Mouse (Mus musculus) G1E-ER4 (cell line): ENCODE data around the gene Higd1b. TPM values are rescaled to one million over a fixed set of nuclear protein-coding genes. Genes with fewer than 3 reads are reported as not detected.

ENCODE experiments used
- GATA1 ChIP-seq: IDR thresholded peaks from one replicate; pipeline ENCODE4 v1.8.0; 2012; ENCODE audit warnings: low read length, inconsistent platforms
- polyA plus RNA-seq: library from polyadenylated mRNA; stranded (reverse); fragments of >175 nt; gene quantifications from 2 replicates; pipeline ENCODE4 v1.2.3, GENCODE M21; 2012

Higd1b gene
- not detected in 2 replicates for polyA plus RNA-seq

DNA sequence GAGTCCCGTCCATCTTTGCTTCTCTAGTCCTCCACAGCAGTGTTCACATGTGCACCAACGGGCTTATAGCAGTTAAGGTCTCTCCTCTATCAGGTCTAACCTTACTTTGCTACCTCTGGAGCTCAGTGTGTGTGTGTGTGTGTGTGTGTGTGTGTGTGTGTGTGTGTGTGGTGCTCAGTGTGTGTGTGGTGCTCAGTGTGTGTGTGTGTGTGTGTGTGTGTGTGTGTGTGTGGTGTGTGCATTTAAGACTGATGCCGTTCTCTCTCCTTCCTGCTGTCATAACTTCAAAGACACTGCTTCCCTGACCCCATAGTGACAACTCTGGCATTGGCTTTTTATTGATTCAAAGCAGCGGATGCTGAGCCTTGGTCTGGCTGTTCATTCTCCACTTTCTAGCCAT lies at the start of gene Higd1b:
TSS of gene Higd1b (plus strand) at position 301 of the 400 bp plus-strand sequence.
- no peak for TF ChIP-seq GATA1

DNA sequence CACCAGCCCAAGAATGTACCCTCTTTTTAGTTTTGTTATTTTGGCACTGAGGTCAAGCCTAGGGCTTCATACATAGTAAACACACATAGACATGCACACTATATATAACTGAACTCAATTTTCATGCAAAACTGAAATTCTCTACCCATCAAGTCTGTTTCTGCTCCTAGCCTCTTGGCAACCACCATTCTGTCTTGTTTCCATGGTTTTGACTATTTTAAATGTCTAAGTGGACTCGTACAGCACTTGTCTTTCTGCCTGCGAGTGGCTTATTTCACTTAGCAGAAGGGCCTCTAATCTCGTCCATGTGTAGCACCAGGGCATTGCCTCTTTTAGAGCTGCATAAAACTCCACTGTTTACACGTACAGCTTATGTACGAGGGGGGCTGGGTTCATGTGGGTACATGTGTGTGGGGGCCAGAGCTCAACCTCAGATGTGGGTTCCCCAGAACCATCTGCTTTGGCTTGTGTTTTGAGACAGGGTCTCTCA lies 47.9 kb upstream of the Higd1b start:
- no peak for TF ChIP-seq GATA1

GRCm38 (mm10) chr11:102791682-102792445 lies 43.8 kb upstream of the Higd1b start:
- no peak for TF ChIP-seq GATA1

GRCm38 (mm10) chr11:102794157-102794556 lies 41.5 kb upstream of the Higd1b start:
- TF ChIP-seq GATA1, result no peak

- TF ChIP-seq GATA1, result no peak
Observed at GRCm38 (mm10) chr11:102803453-102803852, 32.2 kb upstream of the Higd1b start.

DNA sequence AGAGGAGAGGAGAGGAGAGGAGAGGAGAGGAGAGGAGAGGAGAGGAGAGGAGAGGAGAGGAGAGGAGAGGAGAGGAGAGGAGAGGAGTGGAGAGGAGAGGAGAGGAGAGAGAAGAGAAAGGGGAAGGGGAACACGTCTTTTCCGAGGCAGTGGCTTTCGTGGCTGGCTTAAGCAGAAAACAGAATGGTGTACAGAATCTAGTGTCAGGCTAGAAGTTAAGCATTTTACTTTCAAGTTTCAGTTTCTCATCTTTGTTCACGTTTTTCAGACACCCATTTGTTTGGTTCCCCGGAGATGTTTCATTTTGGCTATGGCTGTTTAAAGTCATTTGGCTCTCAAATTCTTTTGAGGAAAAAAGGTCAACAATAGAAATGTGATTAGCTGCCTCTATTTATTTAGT lies 27.4 kb upstream of the Higd1b start:
- TF ChIP-seq GATA1, result no peak

DNA sequence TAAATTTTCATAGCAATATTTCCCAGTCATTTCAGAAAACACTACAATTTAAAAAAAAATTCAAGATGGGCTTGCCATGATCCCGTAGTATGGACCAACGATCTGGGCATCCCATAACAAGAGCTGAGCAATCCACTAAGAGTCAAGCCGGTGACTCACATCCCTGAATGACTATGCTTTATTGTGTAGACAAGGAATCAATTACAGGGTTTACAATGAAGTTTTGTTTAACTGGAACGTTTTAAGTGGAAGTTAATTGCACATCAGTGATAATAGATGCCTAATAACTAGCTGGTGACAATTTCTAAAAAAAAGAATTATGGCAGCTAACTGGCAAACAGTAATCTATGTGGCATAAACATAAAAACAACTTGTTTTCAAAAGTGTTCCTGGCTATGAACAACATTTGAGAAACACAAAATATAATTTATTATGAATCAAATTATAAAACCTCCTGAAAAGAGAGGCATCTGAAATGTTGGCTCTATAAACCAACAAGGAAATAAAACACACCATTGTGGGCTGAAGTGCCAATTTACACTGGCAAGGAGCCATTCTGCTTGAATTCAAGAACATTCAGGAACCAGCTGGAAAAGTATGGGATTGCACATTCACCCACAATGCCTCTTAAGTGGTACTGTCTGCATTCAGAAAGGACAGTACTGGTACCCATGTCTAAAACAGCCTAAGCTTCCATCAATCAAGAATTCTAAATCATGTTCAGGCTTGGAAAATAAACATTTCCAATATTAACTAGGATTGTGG lies 24.7 kb upstream of the Higd1b start:
- no peak for TF ChIP-seq GATA1

DNA sequence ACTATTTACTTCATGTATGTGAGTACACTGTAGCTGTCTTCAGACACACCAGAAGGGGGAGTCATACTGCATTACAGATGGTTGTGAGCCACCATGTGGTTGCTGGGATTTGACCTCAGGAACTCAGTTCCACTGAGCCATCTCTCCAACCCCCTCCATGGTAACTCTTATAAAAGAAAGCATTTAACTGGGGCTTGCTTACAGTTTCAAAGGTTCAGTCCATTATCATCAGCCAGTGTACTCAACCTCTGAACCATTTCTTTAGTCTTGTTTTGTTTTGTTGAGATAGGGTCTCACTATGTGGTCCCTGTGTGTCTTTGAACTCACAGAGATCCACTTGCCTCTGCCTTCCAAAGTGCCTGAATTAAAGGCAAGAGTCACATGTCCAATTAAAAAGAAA lies 20.8 kb upstream of the Higd1b start:
- no peak for TF ChIP-seq GATA1

DNA sequence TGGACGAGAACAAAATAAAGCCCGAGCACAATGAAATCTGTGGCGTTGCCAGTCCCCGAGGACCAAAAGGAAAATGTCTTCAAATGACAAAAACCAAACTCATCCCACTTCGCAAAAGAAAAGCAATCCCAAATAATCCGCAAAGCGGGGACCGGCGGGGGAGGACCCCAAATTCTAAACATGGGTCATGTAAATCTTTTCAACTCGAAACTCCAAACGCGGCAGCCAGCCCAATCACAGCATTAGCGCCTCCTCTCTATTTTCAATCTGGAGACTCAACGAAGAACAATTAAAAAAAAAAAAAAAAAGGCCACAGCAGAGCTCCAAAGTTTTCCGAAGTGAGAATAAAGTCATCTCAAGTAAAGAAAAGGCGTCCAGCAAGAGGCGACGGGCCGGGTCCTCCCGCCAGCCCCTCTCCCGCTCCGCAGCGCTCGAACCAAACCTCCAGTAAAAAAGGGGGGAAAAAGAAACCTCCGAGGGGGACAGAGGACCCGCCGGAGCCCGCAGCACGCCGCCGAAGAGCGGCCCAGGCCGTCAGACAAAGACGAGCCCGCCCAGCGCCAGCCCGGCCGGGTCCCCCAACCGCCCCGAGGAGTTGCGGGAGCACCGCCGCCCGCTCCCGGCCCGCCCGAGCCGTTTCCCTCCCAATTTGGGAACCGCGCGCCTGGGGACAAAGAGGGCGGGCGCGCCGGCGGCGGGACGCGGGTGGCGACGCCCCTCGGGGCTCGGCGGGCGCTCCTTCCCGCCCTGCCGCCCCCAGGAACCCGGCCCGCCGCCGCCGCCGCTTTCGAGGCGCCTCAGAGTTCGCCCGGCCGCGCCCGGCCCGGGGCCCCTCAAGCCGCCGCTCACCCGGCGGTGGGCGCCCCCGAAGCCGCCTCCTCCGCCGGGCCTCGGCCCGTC lies 17.3 kb upstream of the Higd1b start:
- no peak for TF ChIP-seq GATA1

- TF ChIP-seq GATA1, result no peak
Observed at GRCm38 (mm10) chr11:102819021-102819782, 16.4 kb upstream of the Higd1b start, which contains the start of gene Gjc1. TSS of gene Gjc1 (minus strand) at chr11:102819700.

DNA sequence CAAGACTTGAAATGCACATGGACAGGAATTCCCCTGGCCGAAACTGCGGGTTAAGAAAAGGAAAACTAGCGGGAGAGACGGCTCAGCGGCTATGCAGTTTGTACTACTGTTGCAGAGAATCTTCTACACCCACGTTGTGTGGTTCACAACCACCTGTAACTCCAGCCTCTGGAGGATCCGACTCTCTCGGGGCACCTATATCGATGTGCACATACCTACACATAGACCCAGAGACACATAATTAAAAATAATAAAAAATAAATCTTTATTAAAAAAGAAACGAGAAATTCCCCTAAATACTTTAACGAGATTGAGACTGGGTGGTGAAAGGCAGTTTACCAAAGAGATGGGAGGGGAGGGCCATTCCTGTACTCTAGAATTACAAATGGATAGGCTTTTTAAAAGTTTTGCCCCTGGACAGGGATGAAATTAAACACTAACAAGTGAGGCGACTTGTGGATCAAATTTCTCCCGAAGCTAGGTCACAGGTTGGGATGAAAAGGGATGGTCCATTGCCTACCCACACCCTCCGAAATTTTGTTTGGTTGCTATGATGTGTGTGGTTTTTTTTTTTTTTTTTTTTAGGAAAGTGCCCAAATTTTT lies 15.8 kb upstream of the Higd1b start:
- no peak for TF ChIP-seq GATA1

DNA sequence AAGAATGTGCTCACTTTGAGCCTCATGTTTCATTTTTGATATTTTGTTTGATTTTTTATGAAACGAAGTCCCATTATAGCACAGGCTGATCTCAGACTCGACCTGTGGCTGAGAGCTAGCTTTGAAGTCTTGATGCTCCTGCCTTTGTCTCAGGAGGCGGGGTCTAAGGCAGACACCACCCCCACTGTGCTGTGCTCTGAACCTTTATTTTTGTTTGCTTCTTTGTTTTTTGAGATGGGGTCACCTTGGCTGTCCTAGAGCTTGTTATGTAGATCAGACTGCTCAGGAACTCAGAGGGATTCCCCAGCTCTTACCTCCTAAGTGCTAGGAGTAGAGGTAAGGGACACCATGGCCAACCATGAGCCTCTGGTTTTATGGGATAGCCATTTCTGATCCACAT lies 15.2 kb upstream of the Higd1b start:
- TF ChIP-seq GATA1, result no peak

DNA sequence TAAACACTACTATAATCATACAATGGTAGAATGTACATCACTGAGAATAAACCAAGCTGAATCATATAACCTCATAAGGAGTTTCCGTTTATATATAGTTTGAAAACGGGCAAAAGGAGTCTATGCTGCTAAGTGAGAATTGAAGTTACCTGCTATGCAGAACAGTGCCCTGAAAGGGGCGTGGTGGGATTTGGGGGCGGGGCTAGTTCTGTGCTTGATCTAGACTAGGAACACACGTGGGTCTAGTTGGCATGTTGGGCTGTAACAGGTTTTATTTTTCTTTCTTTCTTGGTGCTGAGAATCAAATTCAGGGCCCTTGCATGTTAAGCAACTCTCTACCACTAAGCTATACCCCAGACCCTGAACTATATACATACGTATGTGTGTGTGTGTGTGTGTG lies 14.4 kb upstream of the Higd1b start:
- TF ChIP-seq GATA1, result no peak

GRCm38 (mm10) chr11:102826476-102826875 lies 9.2 kb upstream of the Higd1b start:
- no peak for TF ChIP-seq GATA1
